Mouse (Mus musculus) megakaryocyte-erythroid progenitor cell, adult 5-6 weeks (primary cell): ENCODE results near the gene Inpp5k. TPM values are rescaled to one million over a fixed set of nuclear protein-coding genes. Genes with fewer than 3 reads are reported as not detected.

ENCODE experiments used
- ATAC-seq: replicated peaks from 2 replicates; pipeline ENCODE4 v1.8.0; 2016; ENCODE audit warnings: mild to moderate bottlenecking, inconsistent platforms; ENCODE audit not compliant: severe bottlenecking, poor library complexity, low FRiP score, low TSS enrichment
- total RNA-seq, 2 experiments: library from RNA; stranded (forward) in 1 of 2; stranded (reverse) in 1 of 2; fragments of 200-1000, 215-1000 nt in 1 of 2; fragments of >200 nt in 1 of 2; fragmentation: Nextera tagmentation in 1 of 2; gene quantifications; 2 replicates each; pipeline ENCODE4 v1.2.3; 2014 to 2017

Gene Inpp5k
- total RNA-seq (2014; fragmentation: Nextera tagmentation) (33.8 and 34.5 TPM in 2 replicates), total RNA-seq (2017) (19.9 and 26.5 TPM in 2 replicates)

DNA sequence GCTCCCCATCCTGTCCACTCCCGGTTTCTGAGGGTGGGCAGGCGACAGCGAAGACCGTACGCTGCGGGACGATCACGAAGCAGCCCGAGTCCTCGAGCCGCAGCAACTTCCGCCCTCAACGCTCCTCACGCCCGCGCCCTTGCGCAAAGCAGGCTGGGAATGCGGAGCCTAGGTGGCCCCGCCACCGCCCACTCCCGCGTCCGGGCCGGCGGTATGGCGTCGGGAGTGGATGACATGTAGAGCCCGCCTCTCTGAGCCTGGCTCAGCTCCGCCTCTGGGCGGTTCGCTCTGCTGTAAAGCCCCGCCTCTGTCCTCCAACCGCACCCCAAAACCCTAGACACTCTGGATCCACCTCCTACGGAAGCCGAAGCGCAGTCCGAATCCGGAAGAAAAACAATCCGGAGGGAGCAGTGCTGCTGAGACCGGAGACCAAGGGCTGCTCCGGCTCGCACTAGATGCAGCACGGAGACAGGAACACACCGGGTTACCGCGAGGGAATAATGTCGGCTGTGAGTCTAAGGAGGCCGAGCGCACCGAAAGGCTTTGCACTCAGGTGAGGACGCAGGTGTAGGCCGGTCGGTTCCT, at the start of gene Inpp5k:
Gene Inpp5k (plus strand): TSS at position 344 of the 585 bp plus-strand sequence.
- peak; percentile 99 for ATAC-seq

DNA sequence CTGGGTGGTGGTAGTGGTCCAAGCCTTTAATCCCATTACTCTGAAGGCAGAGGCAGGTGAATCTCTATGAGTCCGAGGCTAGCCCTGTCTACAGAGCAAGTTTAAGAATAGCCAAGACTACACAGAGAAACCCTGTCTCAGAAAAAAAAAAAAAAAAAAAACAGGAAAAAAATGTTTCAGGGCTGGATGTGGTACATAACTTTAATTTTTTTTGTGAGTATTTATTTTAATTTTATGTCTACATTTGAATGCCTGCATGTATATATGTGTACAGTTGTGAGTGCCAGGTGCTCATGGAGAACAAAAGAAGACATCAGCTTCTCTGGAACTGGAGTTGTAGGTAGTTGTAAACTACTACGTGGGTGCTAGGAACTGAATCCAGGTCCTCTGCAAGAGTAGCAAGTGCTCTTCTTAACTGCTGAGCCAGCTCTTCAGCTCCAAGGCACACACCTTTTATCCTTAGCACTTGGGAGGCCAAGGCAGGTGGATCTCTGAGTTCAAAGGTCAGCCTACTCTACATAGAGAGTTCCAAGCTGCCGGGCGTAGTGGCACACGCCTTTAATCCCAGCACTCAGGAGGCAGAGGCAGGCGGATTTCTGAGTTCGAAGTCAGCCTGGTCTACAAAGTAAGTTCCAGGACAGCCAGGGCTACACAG, 49.2 kb upstream of the Inpp5k start:
- no peak for ATAC-seq

DNA sequence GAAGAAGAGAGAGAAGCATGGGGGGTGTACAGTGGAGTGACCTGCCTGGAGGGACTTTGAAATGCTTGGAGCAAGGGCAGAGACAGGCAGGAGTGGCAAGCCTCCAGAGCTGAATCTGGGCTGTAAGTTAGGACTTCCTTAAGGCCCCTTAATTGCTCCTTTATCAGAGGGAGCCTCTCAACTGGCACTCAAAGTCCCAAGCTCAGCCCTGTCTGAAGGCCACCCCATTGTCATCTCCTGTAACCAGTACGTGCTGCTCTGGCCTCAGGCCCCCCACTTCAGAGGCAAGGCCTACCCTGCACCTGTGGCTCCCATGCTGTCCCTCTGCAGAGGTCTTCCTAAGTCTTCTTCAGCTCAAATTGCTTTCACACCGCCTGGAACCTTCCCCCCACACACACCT, 47.3 kb upstream of the Inpp5k start:
- ATAC-seq = no peak

DNA sequence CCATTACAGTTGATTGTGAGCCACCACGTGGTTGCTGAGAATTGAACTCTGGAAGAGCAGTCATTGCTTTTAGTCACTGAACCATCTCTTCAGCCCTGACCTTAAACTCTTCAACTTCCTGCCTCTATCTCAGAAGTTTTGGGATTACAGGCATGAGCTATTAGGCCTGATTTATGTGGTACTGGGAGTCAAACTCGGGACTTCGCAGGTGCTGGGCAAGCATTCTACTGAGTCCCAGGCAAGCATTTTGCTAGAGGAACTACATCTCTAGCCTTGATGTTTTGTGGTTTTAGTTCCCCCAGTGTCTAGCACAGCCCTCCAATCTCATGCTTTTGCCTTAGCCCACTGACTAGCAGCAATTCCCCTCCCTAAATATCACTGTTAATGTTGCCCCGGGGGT, 45.7 kb upstream of the Inpp5k start:
- no peak for ATAC-seq

DNA sequence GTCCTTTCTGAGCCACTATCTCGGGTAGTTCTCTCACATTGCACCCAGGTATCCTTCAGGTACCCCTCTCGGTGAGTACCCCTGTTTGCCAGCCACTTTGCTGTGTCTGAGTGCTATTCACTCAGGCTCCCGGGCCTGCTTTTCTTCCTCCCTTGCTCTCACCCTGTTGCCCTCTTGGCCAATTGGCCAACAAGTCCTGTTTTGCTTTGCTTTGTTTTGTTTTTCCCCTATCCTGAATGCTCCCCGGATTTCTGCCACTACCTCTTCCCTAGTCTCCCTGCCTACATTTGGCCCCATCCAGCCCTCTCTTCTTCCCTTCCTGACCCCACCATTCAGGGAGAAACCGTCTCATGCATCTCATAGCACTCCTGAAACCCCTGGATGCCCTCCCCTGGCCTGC, 44.8 kb upstream of the Inpp5k start:
- ATAC-seq = no peak

DNA sequence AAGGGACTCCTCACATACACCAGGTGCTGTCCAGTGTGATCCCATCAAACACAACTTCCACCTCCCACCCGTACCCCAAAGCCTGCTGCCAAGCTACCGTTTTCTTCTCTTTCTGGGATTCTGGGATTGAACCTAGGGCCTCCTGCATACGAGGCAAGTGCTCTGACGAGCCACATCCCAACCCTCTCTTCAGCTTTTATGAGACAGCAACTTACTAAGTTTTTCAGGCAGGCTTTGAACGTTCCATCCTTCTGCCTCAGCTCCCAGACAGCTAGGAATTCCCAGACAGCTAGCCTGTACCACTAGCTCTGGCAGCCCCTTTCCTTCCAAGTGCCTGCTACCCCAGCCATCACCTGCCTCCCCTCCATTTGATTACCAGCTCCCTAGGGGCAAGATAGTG, 43.8 kb upstream of the Inpp5k start:
- no peak for ATAC-seq

DNA sequence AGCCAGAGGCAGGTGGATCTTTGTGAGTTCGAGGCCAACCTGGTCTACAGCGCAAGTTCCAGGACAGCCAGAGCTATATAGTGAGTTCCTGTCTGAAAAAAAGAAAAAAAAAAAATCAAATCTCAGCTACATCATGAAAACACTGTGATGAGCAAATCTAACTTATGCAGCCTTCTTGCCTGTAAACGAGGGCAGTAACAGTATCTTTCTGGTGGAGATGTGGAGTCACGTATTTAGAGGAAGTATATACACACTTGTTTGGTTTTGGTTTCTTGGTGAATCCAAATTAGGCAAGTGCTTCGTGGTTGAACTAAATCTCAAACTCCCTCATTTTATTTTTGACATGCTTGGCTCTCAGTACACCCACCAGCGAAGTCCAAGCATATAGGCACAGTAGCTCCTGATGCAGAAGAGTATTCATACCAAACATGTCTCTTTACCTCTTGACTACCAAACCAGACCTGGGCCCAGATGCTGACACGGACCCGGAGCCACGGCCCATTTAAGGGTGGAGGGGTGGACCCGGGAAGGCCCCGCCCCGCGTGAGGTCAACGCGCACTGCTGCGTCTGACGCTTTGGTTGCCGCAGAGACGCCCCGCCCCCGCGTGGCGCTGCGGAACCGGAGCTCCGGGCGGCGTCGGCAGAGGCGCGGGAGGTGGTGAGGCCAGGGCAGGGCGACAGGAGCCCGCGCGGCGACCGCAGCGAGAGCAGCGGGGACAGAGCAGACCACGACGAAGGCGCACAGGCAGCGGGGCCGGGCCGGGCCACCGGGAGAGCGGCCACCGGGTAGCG, 43.1 kb upstream of the Inpp5k start, which contains the start of gene Pitpna:
Gene Pitpna (plus strand): TSS at position 605 of the 792 bp plus-strand sequence.
- ATAC-seq = peak; percentile 95

DNA sequence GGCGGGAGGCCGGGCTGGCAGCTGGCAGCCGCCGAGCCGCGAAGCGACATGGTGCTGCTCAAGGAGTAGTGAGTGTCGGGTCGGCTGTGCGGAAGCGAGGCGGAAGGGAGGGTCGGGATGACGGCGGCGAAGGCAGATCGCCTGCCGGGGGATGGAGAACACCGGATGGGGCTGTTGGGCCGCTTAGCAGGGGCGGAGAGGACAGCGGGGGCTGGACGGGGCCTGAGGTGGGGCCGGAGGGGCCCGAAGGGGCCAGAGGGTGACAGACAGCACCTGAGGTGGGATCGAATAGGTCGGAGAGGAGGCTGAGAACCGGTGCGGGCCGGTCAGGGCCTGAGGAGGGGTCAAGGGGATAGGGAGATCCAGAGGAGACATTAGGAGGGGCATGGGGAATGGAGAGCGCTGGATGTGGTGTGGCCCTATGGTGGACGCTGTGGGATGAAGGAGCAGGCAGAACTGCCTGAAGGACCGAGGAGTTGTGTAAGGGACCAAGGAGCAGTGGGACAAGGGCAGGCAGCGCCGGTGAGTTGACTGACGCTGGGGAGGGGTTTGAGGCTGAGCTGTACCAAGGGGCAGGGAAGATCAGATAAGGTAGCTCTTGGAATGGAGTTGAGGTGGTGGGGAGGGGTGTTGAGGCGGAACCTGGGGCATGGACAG, 42.4 kb upstream of the Inpp5k start:
- ATAC-seq = peak; percentile 14; the same call in 1 of the 2 replicates

DNA sequence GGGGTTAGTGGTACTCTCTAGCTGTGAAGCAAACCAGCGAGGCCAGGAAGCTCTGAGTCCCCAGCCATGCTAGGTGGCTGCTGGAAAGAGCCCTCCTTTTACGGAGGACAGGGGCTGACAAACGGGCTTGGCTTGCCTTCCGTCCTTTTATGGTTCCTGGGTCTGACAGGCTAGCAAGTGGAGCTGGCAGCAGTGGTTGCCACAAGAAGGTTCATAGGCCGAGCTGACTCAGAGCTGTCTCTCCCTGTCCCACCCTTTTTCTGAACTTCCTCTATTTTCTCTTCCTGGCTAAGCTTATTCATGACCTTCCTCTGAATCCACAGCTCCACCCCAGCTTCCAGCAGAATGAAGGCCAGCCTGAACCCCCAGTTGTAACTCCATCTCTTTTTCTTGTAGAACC, 38.2 kb upstream of the Inpp5k start:
- ATAC-seq = no peak

DNA sequence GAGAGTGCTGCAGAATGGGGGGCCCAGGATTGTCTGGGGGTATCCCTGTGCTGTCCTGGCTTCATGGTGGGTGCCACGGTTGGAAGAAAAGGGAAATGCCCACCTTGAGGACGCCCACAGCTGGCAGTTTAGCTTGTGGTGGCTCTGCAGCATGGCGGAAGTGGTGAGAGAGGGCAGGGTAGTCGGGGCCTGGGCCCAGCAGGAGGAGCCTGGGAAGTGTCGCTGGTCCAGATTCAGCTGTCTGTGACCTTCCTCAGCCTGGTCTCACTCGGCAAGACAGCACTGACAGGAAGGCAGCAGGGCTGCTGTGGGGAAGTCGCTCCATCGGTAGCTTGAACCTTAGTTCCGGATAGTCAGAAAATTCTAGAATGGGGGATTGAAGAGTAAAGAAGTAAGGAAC, 36.4 kb upstream of the Inpp5k start:
- ATAC-seq = 0 out of 2 replicates have a peak, but pooled peaks have one; percentile 19

DNA sequence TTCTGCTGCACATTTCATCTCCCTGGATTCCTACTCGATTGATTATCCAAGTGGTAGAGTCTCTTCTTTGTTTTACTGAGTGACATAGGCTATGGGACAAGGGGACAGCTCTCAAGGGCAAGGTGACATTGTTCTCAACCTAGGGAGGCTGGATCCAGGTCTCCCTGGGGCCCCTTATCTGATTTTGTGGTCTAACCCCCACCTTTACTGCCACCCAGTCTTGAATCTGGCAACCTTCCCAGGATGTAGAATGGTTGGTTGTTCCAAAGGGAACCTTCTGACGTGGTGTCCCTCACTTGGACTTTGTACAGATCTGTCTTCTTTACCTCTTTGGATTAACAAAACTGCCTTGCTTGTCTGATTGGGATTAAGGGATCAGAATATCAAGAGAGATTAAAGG, 35.4 kb upstream of the Inpp5k start:
- ATAC-seq = peak; percentile 36; the same call in 1 of the 2 replicates

DNA sequence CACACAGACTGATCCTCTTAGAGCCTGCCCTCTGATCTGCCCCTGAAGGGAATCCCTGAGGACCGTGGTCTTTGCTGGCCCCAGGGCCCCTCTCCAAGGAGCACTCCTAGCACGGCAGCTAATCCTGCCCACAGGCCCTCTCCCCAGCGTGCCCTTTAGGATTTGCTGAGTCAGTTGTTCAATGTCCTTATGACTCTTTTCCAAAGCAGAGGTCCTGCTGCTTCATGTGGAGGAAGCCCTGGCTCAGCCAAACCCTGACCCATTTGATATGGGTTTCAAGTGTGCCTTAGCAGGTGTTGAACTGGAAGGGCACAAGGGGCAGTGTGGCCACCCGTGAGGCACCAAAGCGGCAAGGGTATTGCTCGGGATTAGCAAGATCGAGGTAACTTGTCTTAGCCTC, 35.0 kb upstream of the Inpp5k start:
- ATAC-seq = no peak

DNA sequence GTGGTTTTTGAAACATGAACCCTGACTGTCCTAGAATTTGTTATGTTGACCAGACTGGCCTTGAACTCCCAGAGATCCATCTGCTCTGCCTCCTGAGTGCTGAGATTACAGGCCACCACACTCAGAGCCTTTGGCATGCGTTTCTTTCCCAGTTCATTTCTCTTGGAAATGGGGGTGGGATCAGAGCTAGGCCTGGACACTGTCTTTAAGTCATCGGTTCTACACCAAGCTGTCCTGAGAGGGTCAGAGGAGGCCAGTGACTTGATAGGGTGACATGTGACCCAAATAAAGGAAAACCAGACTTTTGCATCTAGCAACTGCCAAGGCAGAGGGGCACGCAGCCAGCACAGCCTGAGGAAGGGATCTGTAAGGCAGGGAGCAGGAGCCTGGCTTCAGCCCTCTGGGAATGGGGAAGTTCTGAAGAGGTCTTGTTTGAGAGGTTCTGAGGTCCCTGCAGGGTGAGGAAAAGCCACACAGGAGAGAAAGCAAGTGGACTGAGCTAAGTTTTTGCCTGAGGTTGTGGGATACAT, 34.0 kb upstream of the Inpp5k start:
- ATAC-seq = no peak

DNA sequence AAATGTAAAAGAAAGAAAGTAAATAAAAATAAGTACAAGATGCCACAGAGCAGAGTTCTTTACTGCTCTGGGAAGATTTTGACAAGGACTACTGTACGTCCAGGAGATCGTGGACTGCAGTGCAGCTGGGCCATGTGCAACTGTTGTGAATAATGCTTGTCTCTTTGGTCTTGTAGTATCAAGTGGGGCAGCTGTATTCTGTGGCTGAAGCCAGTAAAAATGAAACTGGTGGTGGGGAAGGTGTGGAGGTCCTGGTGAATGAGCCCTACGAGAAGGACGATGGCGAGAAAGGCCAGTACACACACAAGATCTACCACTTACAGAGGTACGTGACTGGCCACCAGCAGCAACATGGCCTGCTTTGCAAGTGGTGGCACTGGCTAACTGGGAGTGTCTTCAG, 32.8 kb upstream of the Inpp5k start:
- no peak for ATAC-seq

DNA sequence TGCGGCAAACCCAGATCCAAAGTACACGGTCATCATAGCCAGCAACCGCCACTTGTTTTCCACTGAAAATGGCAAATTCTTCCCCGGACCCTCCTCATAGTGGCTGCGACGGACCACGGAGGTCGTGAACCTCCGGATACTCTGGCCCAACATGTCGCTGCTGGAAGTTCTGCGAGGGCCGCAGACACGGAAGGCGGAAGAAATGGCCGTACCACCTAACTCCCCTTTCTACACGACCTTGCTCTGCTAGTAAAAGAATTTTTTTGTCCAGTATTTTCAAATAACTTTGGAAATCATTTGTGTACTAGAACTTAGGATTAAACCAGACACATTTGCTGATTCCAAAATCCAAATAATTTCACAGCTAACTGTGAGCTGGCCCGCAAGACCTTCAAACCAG, 31.0 kb upstream of the Inpp5k start:
- peak; percentile 79 for ATAC-seq

DNA sequence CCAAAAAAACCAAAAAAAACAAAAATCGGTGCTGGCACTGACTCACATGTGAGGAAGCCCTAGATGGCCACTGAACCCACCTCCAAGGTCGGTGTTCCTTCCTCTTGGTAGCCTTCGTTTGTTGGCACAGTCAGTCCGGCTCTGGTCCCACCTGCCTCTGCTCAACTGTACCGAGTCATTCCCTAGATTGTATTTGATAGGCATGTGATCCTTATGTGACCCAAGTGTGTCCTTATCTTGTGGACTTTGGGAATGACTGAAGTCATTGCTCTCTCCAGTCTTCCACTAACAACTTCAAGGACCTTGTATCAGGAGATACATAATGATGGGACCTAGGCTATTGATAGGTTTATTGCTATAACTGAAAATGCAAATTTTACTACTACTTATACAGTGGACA, 26.0 kb upstream of the Inpp5k start:
- no peak for ATAC-seq

DNA sequence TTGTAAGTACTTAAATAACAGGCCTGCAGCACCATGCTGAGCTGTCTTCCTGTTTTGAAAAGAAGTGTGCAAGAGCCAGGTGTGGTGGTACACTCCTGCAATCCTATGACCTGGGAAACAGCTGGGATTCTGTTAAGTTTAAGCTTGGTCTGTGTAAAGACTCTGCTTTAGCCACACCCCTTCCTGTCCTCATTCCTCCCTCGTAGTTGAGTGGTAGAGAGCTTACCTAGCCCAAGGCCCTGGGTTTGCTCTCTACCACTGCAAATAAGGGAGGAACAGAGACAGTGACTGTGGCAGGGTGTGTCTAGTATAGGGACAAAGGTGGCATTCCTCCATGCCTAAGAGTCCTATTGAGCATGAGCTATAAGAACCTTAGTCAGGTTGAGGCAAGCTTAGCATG, 25.5 kb upstream of the Inpp5k start:
- no peak for ATAC-seq

DNA sequence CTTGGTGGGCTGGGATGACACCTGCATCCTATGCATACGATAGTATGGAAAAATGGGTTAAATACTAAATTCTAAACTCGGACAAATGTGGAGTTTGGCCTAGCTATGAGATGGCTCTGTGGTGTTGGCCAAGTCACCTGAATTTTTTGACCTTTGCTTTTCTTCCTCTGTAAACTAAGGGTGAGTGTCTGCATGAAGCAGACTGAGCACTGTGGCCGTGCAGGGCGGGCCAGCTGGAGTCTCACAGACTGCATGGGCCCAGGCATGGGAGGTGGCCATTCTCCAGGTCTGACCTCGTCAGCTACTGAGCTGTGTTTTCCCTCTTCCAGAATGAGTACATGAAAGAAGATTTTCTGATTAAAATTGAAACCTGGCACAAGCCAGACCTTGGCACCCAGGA, 22.0 kb upstream of the Inpp5k start:
- ATAC-seq = no peak

DNA sequence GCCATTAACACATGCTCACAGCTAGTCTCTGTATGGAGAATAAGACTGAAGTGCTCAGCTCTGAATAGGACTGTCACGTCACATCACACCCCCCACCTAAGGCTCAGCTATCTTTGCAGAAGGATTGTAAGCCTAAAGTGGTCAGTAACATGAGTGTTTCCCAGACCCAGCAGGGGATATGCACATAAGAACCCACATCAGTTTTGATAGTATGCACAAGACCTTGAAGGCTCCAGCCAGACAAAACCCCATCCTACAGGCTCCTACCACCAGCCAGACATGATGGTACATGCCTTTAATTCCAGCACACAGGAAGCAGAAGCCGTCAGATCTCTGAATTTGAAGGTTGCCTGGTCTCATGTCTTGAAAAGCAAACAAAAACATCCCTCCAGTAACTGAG, 20.8 kb upstream of the Inpp5k start:
- no peak for ATAC-seq

DNA sequence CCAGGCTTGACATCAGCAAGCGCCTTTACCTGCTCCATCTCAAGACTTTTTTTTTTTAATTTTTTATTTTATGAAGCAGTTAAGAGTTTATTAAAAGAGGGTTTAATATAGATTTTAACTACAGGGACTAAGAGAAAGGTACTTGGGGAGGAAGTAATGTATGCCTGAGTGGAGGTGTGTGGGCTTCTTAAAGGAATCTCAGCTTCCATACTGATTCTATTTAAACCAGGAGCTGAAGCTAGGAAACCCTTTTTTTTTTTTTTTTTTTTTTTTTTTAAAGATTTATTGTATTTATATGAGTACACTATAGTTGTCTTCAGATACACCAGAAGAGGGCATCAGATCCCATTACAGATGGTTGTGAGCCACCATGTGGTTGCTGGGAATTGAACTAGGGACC, 16.0 kb upstream of the Inpp5k start:
- no peak for ATAC-seq
